Mouse (Mus musculus): ENCODE data around the gene Serpinb9c.
"Not testable (repeated sequence)": the region's sequence is repeated elsewhere in the genome, so short reads cannot be mapped to it uniquely, and the experiment has no call there.

Serpinb9c gene

GRCm38 (mm10) chr13:33159642-33160041 lies at the start of gene Serpinb9c:
TSS of gene Serpinb9c (minus strand) at chr13:33159742.
- no peak for DNase-seq

- no peak for DNase-seq
Measured at GRCm38 (mm10) chr13:33199740-33200139, 40.2 kb upstream of the Serpinb9c start.

- no peak for DNase-seq
Measured at GRCm38 (mm10) chr13:33192659-33193058, 33.1 kb upstream of the Serpinb9c start, which contains the start of gene Serpinb9d. TSS of gene Serpinb9d (plus strand) at chr13:33192959.

GRCm38 (mm10) chr13:33190486-33190885 lies 30.9 kb upstream of the Serpinb9c start:
- not testable (repeated sequence) for DNase-seq

- DNase-seq = no peak
Measured at GRCm38 (mm10) chr13:33141435-33141834, 18.1 kb downstream of the Serpinb9c start.

GRCm38 (mm10) chr13:33137717-33138116 lies 21.8 kb downstream of the Serpinb9c start:
- no peak for DNase-seq

GRCm38 (mm10) chr13:33113054-33113453 lies 46.5 kb downstream of the Serpinb9c start:
- DNase-seq = no peak

GRCm38 (mm10) chr13:33105626-33106025 lies 53.9 kb downstream of the Serpinb9c start:
- DNase-seq = no peak

All from thymus, postnatal 36 days (tissue).